Mouse (Mus musculus) heart, postnatal 0 days (tissue): ENCODE measurements around the gene Tmed11.
"Not testable (repeated sequence)": the region's sequence is repeated elsewhere in the genome, so short reads cannot be mapped to it uniquely, and the experiment has no call there.

ENCODE experiments used
- CTCF ChIP-seq: IDR thresholded peaks from 2 replicates; pipeline ENCODE4 v1.5.1; 2016; ENCODE audit warnings: antibody characterized with exemption, control low read depth, low read depth
- EP300 ChIP-seq: IDR thresholded peaks from 2 replicates; pipeline ENCODE4 v1.6.1; 2016; ENCODE audit warnings: antibody characterized with exemption, low read depth

DNA sequence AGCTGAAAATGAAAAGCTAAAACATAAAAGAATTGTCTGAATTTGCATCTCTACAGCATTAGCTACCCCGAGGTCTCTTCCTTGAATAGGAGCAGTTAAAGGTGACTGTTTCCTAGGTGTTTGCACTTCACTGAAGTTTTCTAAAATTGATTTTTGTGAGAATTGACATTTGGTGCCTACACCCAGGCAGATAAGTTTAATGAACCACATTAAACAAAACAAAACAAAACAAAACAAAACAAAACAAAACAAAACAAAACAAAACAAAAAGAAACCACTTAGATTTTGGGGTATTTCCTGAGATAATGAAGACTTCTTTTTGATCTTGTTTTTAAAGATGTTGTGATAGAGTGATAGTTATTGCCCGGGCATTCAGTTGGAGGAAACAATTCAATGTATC lies at the start of gene Tmed11:
- not testable (repeated sequence) for TF ChIP-seq CTCF, EP300
